ENCODE assay signal across 8 mouse cellular contexts in the genomic region with DNA sequence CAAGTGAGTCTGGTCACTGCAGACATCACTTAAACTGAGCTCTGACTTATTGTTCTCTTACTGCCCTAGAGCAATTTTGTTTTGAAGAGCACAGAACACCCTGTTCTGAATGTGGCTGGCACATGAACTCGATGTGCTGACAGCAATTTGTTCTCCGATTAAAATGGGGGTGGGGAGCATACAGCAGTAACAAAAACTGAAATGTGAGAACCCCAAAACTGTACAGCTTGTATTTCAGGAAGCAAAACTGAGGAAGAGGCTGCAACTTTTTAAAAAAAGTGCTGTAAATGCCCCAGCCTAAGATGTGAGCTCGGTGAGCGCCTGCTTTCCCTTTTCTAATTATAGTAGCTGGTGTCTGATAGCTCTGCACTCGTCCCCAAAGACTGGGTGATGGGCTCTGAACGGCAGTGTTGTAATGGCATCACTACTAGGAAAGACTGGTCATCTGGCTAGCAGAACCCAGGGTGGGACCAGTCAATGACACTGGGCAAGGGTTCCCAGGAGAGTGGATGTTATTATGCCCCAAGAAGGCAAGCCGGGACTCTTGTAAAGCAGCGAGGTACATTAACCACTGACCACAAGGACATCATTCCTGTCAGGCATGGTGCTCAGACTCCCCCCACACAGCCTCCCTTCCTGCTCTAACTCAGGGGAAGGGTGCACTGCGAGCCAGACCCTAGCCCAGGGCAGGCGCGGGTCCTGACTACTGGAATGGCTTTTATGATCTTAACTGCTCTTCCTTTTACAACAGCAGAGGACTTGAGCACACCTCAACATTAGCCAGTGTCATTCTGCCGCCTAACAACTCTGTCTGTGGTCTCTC. TPM values are rescaled to one million over a fixed set of nuclear protein-coding genes. Genes with fewer than 3 reads are reported as not detected.
DNase-seq lines count a peak whose midpoint lies in the region; ATAC-seq lines count a peak whose summit lies in the region.

No protein-coding gene starts in this region.

- no peaks in the 10 kb centered on the region for H3K27me3 ChIP-seq in embryonic facial prominence, embryonic 15.5 days
- H3K27me3 ChIP-seq in intestine, embryonic 15.5 days (replicated peaks): no peaks in the 10 kb centered on the region
- no peaks in the 10 kb centered on the region for H3K27me3 ChIP-seq in hindbrain, embryonic 10.5 days (ENCODE audit: insufficient read depth, poor library complexity, severe bottlenecking)
- H3K27me3 ChIP-seq in midbrain, embryonic 14.5 days (ENCODE audit: control insufficient read depth, insufficient read depth, low read length): no peaks in the 10 kb centered on the region

- H3K9me3 ChIP-seq in embryonic facial prominence, embryonic 15.5 days (replicated peaks): no peaks in the 10 kb centered on the region
- H3K9me3 ChIP-seq in intestine, embryonic 15.5 days: no peaks in the 10 kb centered on the region
- H3K9me3 ChIP-seq in hindbrain, embryonic 10.5 days: no peaks in the 10 kb centered on the region
- no peaks in the 10 kb centered on the region for H3K9me3 ChIP-seq in midbrain, embryonic 14.5 days (ENCODE audit: control insufficient read depth, low read length)

- peak overlapping the region; percentile 88 for H3K27ac ChIP-seq in embryonic facial prominence, embryonic 15.5 days (replicated peaks)
- H3K27ac ChIP-seq in intestine, embryonic 15.5 days: 0 out of 2 replicates have a peak overlapping the region, but pooled peaks have one; percentile 27
- H3K27ac ChIP-seq in hindbrain, embryonic 10.5 days: no peak overlapping the region
- no peak overlapping the region for H3K27ac ChIP-seq in midbrain, embryonic 14.5 days (replicated peaks; ENCODE audit: low read depth, low read length)

- WGBS in embryonic facial prominence, embryonic 15.5 days: 30% methylated on average over 12 of the region's 12 CpGs
- 44% methylated on average over 12 of the region's 12 CpGs for WGBS in intestine, embryonic 15.5 days
- 81% methylated on average over 12 of the region's 12 CpGs for WGBS in hindbrain, embryonic 10.5 days
- 86% methylated on average over 12 of the region's 12 CpGs for WGBS in midbrain, embryonic 14.5 days

- peak; percentile 29; the same call in 1 of the 2 replicates for ATAC-seq in embryonic facial prominence, embryonic 15.5 days (ENCODE audit: insufficient number of reproducible peaks, low FRiP score, low TSS enrichment, low read depth)
- no peak for ATAC-seq in intestine, embryonic 15.5 days
- peak; percentile 50; the same call in 1 of the 2 replicates for ATAC-seq in monocyte, adult 5-6 weeks (replicated peaks; ENCODE audit: insufficient number of reproducible peaks, low FRiP score, low TSS enrichment, poor library complexity, severe bottlenecking)
- ATAC-seq in CD4-positive, CD25-positive, alpha-beta regulatory T cell, adult 4 months: no peak
- no peak for ATAC-seq in midbrain, embryonic 14.5 days (ENCODE audit: low FRiP score, low TSS enrichment)

- peak overlapping the region; percentile 21 for H3K4me2 ChIP-seq in embryonic facial prominence, embryonic 15.5 days (replicated peaks)
- no peak overlapping the region for H3K4me2 ChIP-seq in intestine, embryonic 15.5 days (replicated peaks)
- no peak overlapping the region for H3K4me2 ChIP-seq in midbrain, embryonic 14.5 days (ENCODE audit: low read length)

- H3K36me3 ChIP-seq in embryonic facial prominence, embryonic 15.5 days: no peaks in the 10 kb centered on the region
- no peaks in the 10 kb centered on the region for H3K36me3 ChIP-seq in intestine, embryonic 15.5 days
- H3K36me3 ChIP-seq in hindbrain, embryonic 10.5 days: peaks cover 30% of the 10 kb centered on the region
- H3K36me3 ChIP-seq in midbrain, embryonic 14.5 days (ENCODE audit: control insufficient read depth, insufficient read depth, low read length): peaks cover 9% of the 10 kb centered on the region

- no peak overlapping the region for H3K4me3 ChIP-seq in embryonic facial prominence, embryonic 15.5 days (replicated peaks)
- no peak overlapping the region for H3K4me3 ChIP-seq in intestine, embryonic 15.5 days (replicated peaks)
- H3K4me3 ChIP-seq in hindbrain, embryonic 10.5 days: no peak overlapping the region
- H3K4me3 ChIP-seq in midbrain, embryonic 14.5 days (replicated peaks; ENCODE audit: low read depth, low read length): no peak overlapping the region

- no peak overlapping the region for H3K9ac ChIP-seq in embryonic facial prominence, embryonic 15.5 days
- no peak overlapping the region for H3K9ac ChIP-seq in intestine, embryonic 15.5 days
- H3K9ac ChIP-seq in midbrain, embryonic 14.5 days (replicated peaks; ENCODE audit: low read length): no peak overlapping the region

- peaks cover 24% of the 10 kb centered on the region for H3K4me1 ChIP-seq in embryonic facial prominence, embryonic 15.5 days
- H3K4me1 ChIP-seq in intestine, embryonic 15.5 days (replicated peaks): peaks cover 7% of the 10 kb centered on the region; the same call in 1 of the 2 replicates
- H3K4me1 ChIP-seq in hindbrain, embryonic 10.5 days (replicated peaks): no peaks in the 10 kb centered on the region; the same call in 1 of the 2 replicates
- H3K4me1 ChIP-seq in midbrain, embryonic 14.5 days (ENCODE audit: control insufficient read depth, insufficient read depth, low read length): no peaks in the 10 kb centered on the region

- peak; percentile 76 for DNase-seq in layer of hippocampus, adult 9-11 months
- DNase-seq in layer of hippocampus, adult 9-10 months (ENCODE audit: low spot score): no peak
- DNase-seq in hindbrain, embryonic 10.5 days (ENCODE audit: low spot score): no peak
- no peak for DNase-seq in midbrain, embryonic 14.5 days

RNA-seq across cellular contexts. Expression of gene Tulp1, which starts 55.4 kb away (rescaled TPM):
- polyA plus RNA-seq in embryonic facial prominence, embryonic 15.5 days (2015; fragmentation: Nextera tagmentation; extraction: Ambion mirVana): 5.1 and 5.8 TPM in 2 replicates
- polyA plus RNA-seq in intestine, embryonic 15.5 days (2015; fragmentation: Nextera tagmentation; extraction: Ambion mirVana): 3.6 and 4.1 TPM in 2 replicates
- total RNA-seq in monocyte, adult 5-6 weeks (2017): not detected in 3 replicates
- polyA plus RNA-seq in CD4-positive, CD25-positive, alpha-beta regulatory T cell, adult 4 months (2017; shearing (Covaris generic)): under 1 TPM in 1 of 2 experiments, not detected in 1; 0.34 TPM
- polyA plus RNA-seq in hindbrain, embryonic 10.5 days (2016; fragmentation: Nextera tagmentation; extraction: Ambion mirVana): 2.8 and 4.0 TPM in 2 replicates
- polyA plus RNA-seq in midbrain, embryonic 14.5 days (2014; fragmentation: Nextera tagmentation; extraction: Ambion mirVana): 1.4 and 1.5 TPM in 2 replicates

Comparison
In these comparisons a context has a peak if more than half of its experiments do, and no peak if none do; other contexts are left out.
1. ATAC-seq: peak in embryonic facial prominence, embryonic 15.5 days (single experiment) and monocyte, adult 5-6 weeks (single experiment); none in intestine, embryonic 15.5 days (single experiment), CD4-positive, CD25-positive, alpha-beta regulatory T cell, adult 4 months (single experiment) and midbrain, embryonic 14.5 days (single experiment).
2. H3K27ac ChIP-seq: peak in embryonic facial prominence, embryonic 15.5 days (single experiment) and intestine, embryonic 15.5 days (single experiment); none in hindbrain, embryonic 10.5 days (single experiment) and midbrain, embryonic 14.5 days (single experiment).